Mouse (Mus musculus) hindlimb bud, embryonic 11.5 days (tissue): ENCODE measurements around the gene Mea1.
A peak's percentile ranks its signal among the peaks of the same experiment; 100 is the strongest.

ENCODE experiments used
- DNase-seq: peaks from one replicate; pipeline ENCODE4 v3.0.0-alpha.2; 2012; ENCODE audit warnings: low read depth, low spot score; ENCODE audit errors: extremely low spot score

Gene Mea1

GRCm38 (mm10) chr17:46678416-46678815 is at the start of gene Mea1:
Gene Mea1, plus strand, starts transcription at chr17:46678793.
- no peak for DNase-seq

DNA sequence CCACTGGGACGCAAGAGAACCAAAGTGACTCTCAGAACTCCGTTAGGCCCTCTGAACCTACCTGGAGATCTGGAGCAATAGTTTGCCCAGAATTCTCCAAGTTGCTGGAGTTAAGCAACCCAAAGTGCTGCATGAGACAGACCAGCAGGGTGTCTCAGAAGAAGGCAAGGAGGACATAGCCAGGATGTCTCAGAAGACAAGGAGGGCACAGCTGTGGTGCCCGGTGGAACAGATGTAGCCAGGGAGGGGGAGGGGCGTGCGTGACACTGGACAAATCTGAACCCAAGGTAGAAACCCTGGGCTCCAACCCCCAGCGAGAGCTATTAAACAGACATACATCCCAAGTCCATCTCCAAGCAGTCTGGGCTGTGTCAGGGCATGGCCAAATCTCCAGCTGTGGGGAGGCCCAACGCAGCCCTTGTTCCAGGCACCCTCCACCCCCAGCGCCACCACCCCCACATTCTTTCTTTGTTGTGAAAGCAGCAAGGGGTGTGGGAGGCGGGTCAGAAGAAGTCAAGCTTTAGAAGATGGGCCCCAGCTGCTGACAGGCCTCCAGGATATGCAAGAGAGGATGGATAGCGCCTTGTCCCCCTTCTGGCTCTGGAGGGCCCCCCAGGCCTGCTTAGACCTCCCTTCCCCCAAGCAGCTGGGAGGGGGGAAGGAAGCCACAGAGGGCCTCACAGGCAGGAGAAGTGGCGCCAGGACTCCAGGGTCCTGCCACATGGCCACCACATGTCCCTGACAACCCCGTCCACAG is 48.7 kb upstream of the Mea1 start:
- DNase-seq = no peak

GRCm38 (mm10) chr17:46636831-46637523 is 41.6 kb upstream of the Mea1 start:
- DNase-seq = no peak

- no peak for DNase-seq
Measured at GRCm38 (mm10) chr17:46639929-46640328, 38.7 kb upstream of the Mea1 start.

DNA sequence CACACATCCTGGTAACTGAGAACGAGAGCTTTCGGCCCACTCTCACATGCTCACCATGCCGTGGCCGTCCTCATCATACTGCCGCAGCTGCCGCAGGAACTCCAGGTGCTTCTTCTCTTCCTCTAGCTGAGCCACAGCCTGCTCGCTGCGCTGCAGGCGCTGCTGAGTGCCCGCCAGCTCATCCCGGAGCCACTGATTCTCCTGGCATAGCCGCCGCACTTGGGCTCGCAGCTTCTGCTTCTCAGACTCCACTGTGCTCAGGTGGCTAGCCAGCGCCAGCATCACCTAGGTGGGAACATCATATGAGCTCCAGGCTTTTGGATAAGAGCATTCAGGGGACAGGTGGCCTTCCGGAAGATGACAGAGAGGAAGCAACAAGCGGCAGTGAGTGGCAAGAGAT is 36.5 kb upstream of the Mea1 start:
- DNase-seq = no peak

- DNase-seq = no peak
Measured at GRCm38 (mm10) chr17:46644152-46644805, 34.3 kb upstream of the Mea1 start.

- DNase-seq = no peak
Measured at GRCm38 (mm10) chr17:46644916-46645475, 33.6 kb upstream of the Mea1 start.

GRCm38 (mm10) chr17:46645561-46646321 is 32.9 kb upstream of the Mea1 start, which contains the start of the genes Klc4 and Mrpl2:
Gene Klc4, minus strand, starts transcription at chr17:46646022.
Gene Mrpl2, plus strand, starts transcription at chr17:46646229.
- peak; percentile 96 for DNase-seq

DNA sequence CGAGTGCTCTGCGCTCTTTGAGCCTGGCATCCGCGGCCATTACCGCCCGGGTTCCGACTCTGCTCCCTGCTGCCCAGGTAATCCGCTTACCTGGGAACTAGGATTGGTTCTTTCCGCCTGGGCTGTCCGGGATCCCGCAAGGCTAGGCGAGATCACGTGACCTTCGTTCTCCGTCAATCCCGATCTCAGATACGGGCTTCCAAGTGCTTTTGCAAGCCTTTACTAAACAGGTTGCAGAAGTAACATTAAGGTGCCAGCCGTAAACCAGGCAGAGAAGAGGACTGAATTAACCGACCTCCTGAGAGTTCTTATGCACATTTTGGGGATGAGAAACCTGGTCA is 32.3 kb upstream of the Mea1 start:
- no peak for DNase-seq

DNA sequence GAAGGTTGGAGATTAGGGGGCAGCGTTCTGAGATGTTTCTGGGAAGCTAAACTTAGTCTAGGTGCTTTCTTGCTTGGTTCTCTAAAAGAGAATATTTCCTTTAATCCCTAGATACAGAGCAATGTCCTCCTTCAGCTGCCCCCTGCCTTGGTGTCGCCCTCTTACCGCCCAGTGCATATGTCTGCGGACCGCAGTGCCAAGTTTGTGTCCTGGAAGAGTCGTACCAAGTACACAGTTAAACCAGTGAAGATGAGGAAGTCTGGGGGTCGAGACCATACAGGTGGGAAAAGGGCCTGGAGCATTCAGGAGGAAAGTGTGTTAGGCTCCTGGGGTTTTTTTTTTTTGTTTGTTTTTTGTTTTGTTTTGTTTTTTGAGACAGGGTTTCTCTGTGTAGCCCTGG is 31.3 kb upstream of the Mea1 start:
- DNase-seq = no peak

- no peak for DNase-seq
Measured at GRCm38 (mm10) chr17:46648436-46648835, 30.2 kb upstream of the Mea1 start.

DNA sequence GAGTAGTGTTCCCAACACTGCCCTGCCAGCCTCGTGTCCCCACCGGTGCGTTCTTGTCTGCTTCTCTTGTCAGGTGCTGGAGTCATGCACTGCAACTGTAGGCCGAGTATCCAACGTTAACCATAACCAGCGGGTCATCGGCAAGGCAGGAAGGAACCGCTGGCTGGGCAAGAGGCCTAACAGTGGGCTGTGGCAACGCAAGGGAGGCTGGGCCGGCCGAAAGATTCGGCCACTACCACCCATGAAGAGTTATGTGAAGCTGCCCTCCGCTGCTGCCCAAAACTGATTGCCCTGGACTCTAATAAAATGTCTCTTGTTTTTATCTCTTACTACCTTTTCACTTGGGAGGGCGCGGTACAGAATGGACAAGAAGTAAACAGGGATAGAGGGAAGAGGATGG is 28.8 kb upstream of the Mea1 start:
- no peak for DNase-seq

GRCm38 (mm10) chr17:46650232-46651031 is 28.2 kb upstream of the Mea1 start, which contains the start of gene Cul7:
Gene Cul7, plus strand, starts transcription at chr17:46650337.
- DNase-seq = no peak

- no peak for DNase-seq
Measured at GRCm38 (mm10) chr17:46651292-46651691, 27.3 kb upstream of the Mea1 start.

DNA sequence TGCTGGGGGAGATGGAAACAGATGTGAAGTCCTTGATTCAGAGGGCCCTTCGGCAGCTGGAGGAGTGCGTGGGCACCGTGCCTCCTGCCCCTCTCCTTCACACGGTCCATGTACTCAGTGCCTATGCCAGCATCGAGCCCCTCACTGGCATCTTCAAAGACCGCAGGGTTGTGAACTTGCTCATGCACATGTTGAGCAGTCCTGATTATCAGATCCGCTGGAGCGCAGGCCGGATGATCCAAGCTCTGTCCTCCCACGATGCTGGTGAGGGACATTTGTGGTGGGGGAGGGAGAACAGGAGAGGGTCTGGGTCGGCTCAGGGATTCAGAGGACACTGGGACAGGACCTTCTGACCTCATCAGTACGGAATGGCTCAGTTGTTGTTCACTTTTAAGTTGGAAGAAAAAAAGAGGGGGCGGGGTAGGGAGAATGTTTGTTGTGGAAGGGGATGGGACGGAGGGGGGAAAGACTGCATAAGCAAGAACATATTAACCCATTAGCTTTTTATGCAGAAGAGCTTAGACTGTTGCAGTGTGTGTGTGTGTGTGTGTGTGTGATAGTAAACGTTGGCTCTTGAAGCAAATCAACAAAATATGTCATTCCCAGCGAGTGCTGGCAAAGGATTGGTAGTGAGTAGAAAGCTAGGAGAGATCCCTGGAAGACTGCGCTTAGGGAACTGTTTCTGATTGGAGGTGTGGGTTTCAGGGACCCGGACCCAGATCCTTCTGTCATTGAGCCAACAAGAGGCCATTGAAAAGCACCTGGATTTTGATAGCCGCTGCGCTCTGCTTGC is 26.6 kb upstream of the Mea1 start:
- DNase-seq = no peak

DNA sequence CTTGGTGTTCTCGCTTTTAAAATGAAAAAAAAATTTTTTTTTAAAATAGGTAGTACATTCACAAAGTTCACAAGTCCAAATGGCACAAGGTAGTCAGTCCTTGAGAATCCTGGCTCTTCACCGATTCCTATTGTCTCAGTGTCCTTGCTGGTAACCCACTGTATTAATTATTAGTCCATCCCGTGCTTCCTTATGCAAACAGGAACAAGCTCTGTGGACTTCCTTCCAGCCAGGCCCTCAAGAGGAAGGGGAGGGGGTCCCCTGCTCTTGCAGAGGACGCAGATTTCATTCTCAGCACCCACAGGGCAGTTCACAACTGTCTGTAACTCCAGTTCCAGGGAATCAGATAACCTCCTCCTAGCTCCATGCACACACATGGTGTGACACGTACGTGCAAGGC is 22.5 kb upstream of the Mea1 start:
- no peak for DNase-seq

- no peak for DNase-seq
Measured at GRCm38 (mm10) chr17:46661351-46661750, 17.2 kb upstream of the Mea1 start.

DNA sequence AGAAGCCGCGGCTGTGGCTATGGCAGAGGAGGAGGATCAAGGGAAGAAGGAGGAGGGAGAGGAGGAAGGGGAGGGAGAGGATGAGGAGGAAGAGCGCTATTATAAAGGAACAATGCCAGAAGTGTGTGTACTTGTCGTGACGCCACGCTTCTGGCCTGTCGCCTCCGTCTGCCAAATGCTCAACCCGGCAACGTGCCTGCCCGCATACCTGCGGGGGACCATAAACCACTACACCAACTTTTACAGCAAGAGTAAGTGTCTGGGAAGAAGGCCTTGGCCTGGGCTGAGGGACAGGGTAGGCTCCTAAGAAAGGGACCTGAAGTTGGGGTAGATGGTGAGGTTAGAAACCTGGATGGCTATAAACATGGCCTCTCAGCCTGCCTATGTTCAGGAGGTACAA is 16.6 kb upstream of the Mea1 start:
- no peak for DNase-seq

DNA sequence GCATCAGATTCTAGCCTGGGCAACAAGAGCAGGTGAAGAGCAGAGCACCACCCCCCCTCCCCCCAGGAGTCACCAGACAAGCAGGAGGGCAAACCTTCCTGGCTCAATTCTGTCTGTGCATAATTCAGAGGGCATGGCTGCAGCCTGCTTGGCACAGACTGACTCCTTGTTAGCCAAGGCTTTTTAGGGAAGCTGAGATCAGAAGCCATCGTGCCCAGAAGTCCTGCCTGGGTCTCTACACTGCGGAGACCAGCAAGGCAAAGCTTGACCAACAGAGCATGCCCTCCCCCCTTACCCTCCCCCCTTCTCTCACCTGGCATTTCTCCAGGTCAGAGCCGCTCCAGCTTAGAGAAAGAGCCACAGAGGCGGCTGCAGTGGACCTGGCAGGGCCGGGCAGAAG is 15.9 kb upstream of the Mea1 start:
- DNase-seq = no peak
